Mouse (Mus musculus) CH12.LX (cell line): ENCODE results near the gene Erbb2. TPM values are rescaled to one million over a fixed set of nuclear protein-coding genes. Genes with fewer than 3 reads are reported as not detected.

ENCODE experiments used
- DNase-seq: peaks from one replicate; pipeline ENCODE4 v3.0.0-alpha.2; 2013; ENCODE audit errors: extremely low read depth
- H3K27ac ChIP-seq: 2 replicates; pipeline ENCODE4 v1.5.1; 2012; ENCODE audit warnings: low read depth, mild to moderate bottlenecking, control low read depth, moderate library complexity; ENCODE audit not compliant: insufficient read depth
- H3K27me3 ChIP-seq: replicated peaks from 2 replicates; pipeline ENCODE3; 2012; ENCODE audit warnings: inconsistent platforms
- H3K36me3 ChIP-seq, 2 experiments: replicated peaks in 1 of 2; 2 replicates each; pipeline versions ENCODE3 to v1.6.1; 2012; ENCODE audit warnings: inconsistent platforms in 1 of 2, low read length in 1 of 2, mild to moderate bottlenecking in 1 of 2, mixed read lengths in 1 of 2, moderate library complexity in 1 of 2; ENCODE audit not compliant: control insufficient read depth in 1 of 2, insufficient read depth in 1 of 2
- H3K4me1 ChIP-seq, 2 experiments: 2 replicates each; pipeline ENCODE4 v1.6.1; 2012; ENCODE audit warnings: inconsistent platforms in 1 of 2, moderate library complexity in 1 of 2; ENCODE audit not compliant: insufficient read depth in 2 of 2, control insufficient read depth in 1 of 2
- H3K4me2 ChIP-seq: 2 replicates; pipeline ENCODE4 v1.6.1; 2012; ENCODE audit warnings: low read depth, mild to moderate bottlenecking, control low read depth; ENCODE audit not compliant: poor library complexity, insufficient read depth, severe bottlenecking
- H3K4me3 ChIP-seq, 3 experiments: fragments of 150-350 bp in 1 of 3; sonication (generic) in 1 of 3; replicated peaks in 1 of 3; 2 replicates each; pipeline versions ENCODE3 to v1.5.1; 2011 to 2012; ENCODE audit warnings: low read depth in 2 of 3, low read length in 2 of 3, mild to moderate bottlenecking in 2 of 3, moderate library complexity in 2 of 3, control low read depth in 1 of 3, improper control_type of control experiment in 1 of 3, inconsistent platforms in 1 of 3, mixed read lengths in 1 of 3; ENCODE audit not compliant: poor library complexity in 1 of 3
- H3K79me2 ChIP-seq: replicated peaks from 2 replicates; pipeline ENCODE4 v1.6.1; 2012; ENCODE audit warnings: mild to moderate bottlenecking, moderate library complexity; ENCODE audit not compliant: control insufficient read depth, poor library complexity, insufficient read depth, severe bottlenecking; ENCODE audit errors: extremely low read depth
- H3K9ac ChIP-seq: 2 replicates; pipeline ENCODE4 v1.6.1; 2012; ENCODE audit warnings: low read depth, mild to moderate bottlenecking, control low read depth, moderate library complexity; ENCODE audit not compliant: insufficient read depth
- H3K9me3 ChIP-seq: replicated peaks from 2 replicates; pipeline ENCODE3; 2012; ENCODE audit warnings: low read length, inconsistent platforms, mixed read lengths
- BHLHE40 ChIP-seq: IDR thresholded peaks from 2 replicates; pipeline ENCODE4 v1.6.1; 2011; ENCODE audit warnings: mild to moderate bottlenecking, low read depth, low read length, improper control_type of control experiment
- CHD1 ChIP-seq: IDR thresholded peaks from 2 replicates; pipeline ENCODE4 v1.6.1; 2012; ENCODE audit warnings: low read depth, low read length, improper control_type of control experiment, inconsistent platforms
- CHD2 ChIP-seq: IDR thresholded peaks from 2 replicates; pipeline ENCODE4 v1.6.1; 2011; ENCODE audit warnings: low read length, improper control_type of control experiment
- CTCF ChIP-seq, 2 experiments: IDR thresholded peaks in 1 of 2; conservative IDR thresholded peaks in 1 of 2; 2 replicates each; pipeline ENCODE4 v1.5.1; 2011 to 2012; ENCODE audit warnings: low read depth in 2 of 2, low read length in 2 of 2, improper control_type of control experiment in 1 of 2, inconsistent platforms in 1 of 2, mild to moderate bottlenecking in 1 of 2, moderate library complexity in 1 of 2
- E2F4 ChIP-seq: IDR thresholded peaks from 2 replicates; pipeline ENCODE4 v1.6.1; 2011; ENCODE audit warnings: low read depth, low read length, improper control_type of control experiment; ENCODE audit not compliant: insufficient replicate concordance
- ELF1 ChIP-seq: IDR thresholded peaks from 2 replicates; pipeline ENCODE4 v1.6.1; 2014; ENCODE audit warnings: low read depth, mild to moderate bottlenecking, inconsistent platforms, low read length, improper control_type of control experiment
- EP300 ChIP-seq: IDR thresholded peaks from 2 replicates; pipeline ENCODE4 v1.6.1; 2011; ENCODE audit warnings: low read length, improper control_type of control experiment
- ETS1 ChIP-seq: conservative IDR thresholded peaks from 2 replicates; pipeline ENCODE4 v1.6.1; 2012; ENCODE audit warnings: low read depth, mild to moderate bottlenecking, inconsistent platforms, low read length, improper control_type of control experiment, moderate library complexity
- GABPA ChIP-seq: IDR thresholded peaks from 2 replicates; pipeline ENCODE4 v1.6.1; 2012; ENCODE audit warnings: low read depth, low read length, improper control_type of control experiment, inconsistent platforms; ENCODE audit not compliant: insufficient replicate concordance
- HCFC1 ChIP-seq: IDR thresholded peaks from 2 replicates; pipeline ENCODE4 v1.6.1; 2012; ENCODE audit warnings: low read depth, mild to moderate bottlenecking, inconsistent platforms, low read length, improper control_type of control experiment
- IRF4 ChIP-seq: IDR thresholded peaks from 2 replicates; pipeline ENCODE4 v1.6.1; 2014; ENCODE audit warnings: low read depth, mild to moderate bottlenecking, inconsistent platforms, low read length, improper control_type of control experiment
- JUN ChIP-seq: IDR thresholded peaks from 2 replicates; pipeline ENCODE4 v1.6.1; 2011; ENCODE audit warnings: low read depth, mild to moderate bottlenecking, low read length, improper control_type of control experiment, moderate library complexity; ENCODE audit not compliant: insufficient read depth
- JUND ChIP-seq: conservative IDR thresholded peaks from 2 replicates; pipeline ENCODE4 v1.6.1; 2011; ENCODE audit warnings: low read depth, low read length, improper control_type of control experiment
- KAT2A ChIP-seq: IDR thresholded peaks from 2 replicates; pipeline ENCODE4 v1.6.1; 2012; ENCODE audit warnings: low read length, improper control_type of control experiment, inconsistent platforms; ENCODE audit not compliant: insufficient replicate concordance
- MAFK ChIP-seq: IDR thresholded peaks from 2 replicates; pipeline ENCODE4 v1.6.1; 2011; ENCODE audit warnings: low read length, improper control_type of control experiment; ENCODE audit not compliant: insufficient replicate concordance
- MAX ChIP-seq: IDR thresholded peaks from 2 replicates; pipeline ENCODE4 v1.6.1; 2011; ENCODE audit warnings: low read length, improper control_type of control experiment
- MAZ ChIP-seq: IDR thresholded peaks from 2 replicates; pipeline ENCODE4 v1.6.1; 2012; ENCODE audit warnings: low read depth, mild to moderate bottlenecking, inconsistent platforms, low read length, improper control_type of control experiment, moderate library complexity
- MEF2A ChIP-seq: IDR thresholded peaks from 2 replicates; pipeline ENCODE4 v1.6.1; 2014; ENCODE audit warnings: low read depth, mild to moderate bottlenecking, inconsistent platforms, low read length, improper control_type of control experiment, borderline replicate concordance
- MXI1 ChIP-seq: IDR thresholded peaks from 2 replicates; pipeline ENCODE4 v1.6.1; 2011; ENCODE audit warnings: mild to moderate bottlenecking, low read depth, low read length, improper control_type of control experiment
- MYC ChIP-seq: IDR thresholded peaks from 2 replicates; pipeline ENCODE4 v1.6.1; 2011; ENCODE audit warnings: low read depth, mild to moderate bottlenecking, improper control_type of control experiment, low read length
- NELFE ChIP-seq: IDR thresholded peaks from 2 replicates; pipeline ENCODE4 v1.6.1; 2011; ENCODE audit warnings: low read depth, low read length, improper control_type of control experiment
- NRF1 ChIP-seq: IDR thresholded peaks from 2 replicates; pipeline ENCODE4 v1.6.1; 2014; ENCODE audit warnings: low read depth, mild to moderate bottlenecking, inconsistent platforms, low read length, improper control_type of control experiment, moderate library complexity
- PAX5 ChIP-seq: IDR thresholded peaks from 2 replicates; pipeline ENCODE4 v1.6.1; 2012; ENCODE audit warnings: low read length, inconsistent platforms, mixed read lengths
- POLR2A ChIP-seq: IDR thresholded peaks from 2 replicates; pipeline ENCODE4 v1.6.1; 2011; ENCODE audit warnings: low read depth, mild to moderate bottlenecking, improper control_type of control experiment, low read length
- POLR2AphosphoS2 ChIP-seq: IDR thresholded peaks from 2 replicates; pipeline ENCODE4 v1.6.1; 2011; ENCODE audit warnings: low read depth, low read length, improper control_type of control experiment
- RAD21 ChIP-seq: IDR thresholded peaks from 2 replicates; pipeline ENCODE4 v1.6.1; 2011; ENCODE audit warnings: low read depth, mild to moderate bottlenecking, low read length, improper control_type of control experiment, moderate library complexity
- RCOR1 ChIP-seq: conservative IDR thresholded peaks from 2 replicates; pipeline ENCODE4 v1.6.1; 2012; ENCODE audit warnings: low read depth, mild to moderate bottlenecking, inconsistent platforms, low read length, improper control_type of control experiment
- SIN3A ChIP-seq: IDR thresholded peaks from 2 replicates; pipeline ENCODE4 v1.6.1; 2012; ENCODE audit warnings: low read length, improper control_type of control experiment, inconsistent platforms
- SMC3 ChIP-seq: IDR thresholded peaks from 2 replicates; pipeline ENCODE4 v1.6.1; 2011; ENCODE audit warnings: low read depth, low read length, improper control_type of control experiment
- TBP ChIP-seq: conservative IDR thresholded peaks from 2 replicates; pipeline ENCODE4 v1.6.1; 2011; ENCODE audit warnings: low read depth, low read length, improper control_type of control experiment
- TCF12 ChIP-seq: IDR thresholded peaks from 2 replicates; pipeline ENCODE4 v1.6.1; 2014; ENCODE audit warnings: low read depth, mild to moderate bottlenecking, inconsistent platforms, low read length, improper control_type of control experiment
- UBTF ChIP-seq: IDR thresholded peaks from 2 replicates; pipeline ENCODE4 v1.6.1; 2012; ENCODE audit warnings: low read depth, mild to moderate bottlenecking, inconsistent platforms, low read length, improper control_type of control experiment, moderate library complexity
- USF1 ChIP-seq: IDR thresholded peaks from 2 replicates; pipeline ENCODE4 v1.6.1; 2014; ENCODE audit warnings: low read depth, mild to moderate bottlenecking, inconsistent platforms, low read length, improper control_type of control experiment
- USF2 ChIP-seq: conservative IDR thresholded peaks from 2 replicates; pipeline ENCODE4 v1.6.1; 2011; ENCODE audit warnings: low read depth, low read length, improper control_type of control experiment
- ZC3H11A ChIP-seq: IDR thresholded peaks from 2 replicates; pipeline ENCODE4 v1.6.1; 2012; ENCODE audit warnings: low read depth, mild to moderate bottlenecking, inconsistent platforms, low read length, improper control_type of control experiment
- ZKSCAN1 ChIP-seq: IDR thresholded peaks from 2 replicates; pipeline ENCODE4 v1.6.1; 2012; ENCODE audit warnings: low read depth, inconsistent platforms, low read length, improper control_type of control experiment, borderline replicate concordance
- ZMIZ1 ChIP-seq: IDR thresholded peaks from 2 replicates; pipeline ENCODE4 v1.6.1; 2012; ENCODE audit warnings: low read depth, mild to moderate bottlenecking, inconsistent platforms, low read length, improper control_type of control experiment
- ZNF384 ChIP-seq: IDR thresholded peaks from 2 replicates; pipeline ENCODE4 v1.6.1; 2012; ENCODE audit warnings: low read depth, low read length, improper control_type of control experiment, inconsistent platforms
- dilution Hi-C: fragments of 300-500 bp; cut with MboI; formaldehyde crosslinking; loops from 2 replicates; pipeline ENCODE4 v1.14.3; 2020; ENCODE audit warnings: low sequenced_read_pairs; ENCODE audit not compliant: extremely low pct_unique_long_range_greater_than_20kb, extremely low pct_ligation_motif_present
- in situ Hi-C: fragments of 300-500 bp; cut with MboI; formaldehyde crosslinking; loops from 3 replicates; pipeline ENCODE4 v1.14.3; 2019; ENCODE audit warnings: low sequenced_read_pairs, low pct_ligation_motif_present, low pct_unique_long_range_greater_than_20kb, mixed read lengths
- polyA plus RNA-seq: library from polyadenylated mRNA; unstranded; fragments of >175 nt; gene quantifications from 2 replicates; pipeline ENCODE4 v1.2.1, GENCODE M21; 2012; ENCODE audit warnings: low read depth; ENCODE audit not compliant: insufficient read length
- total RNA-seq, 2 experiments: library from RNA; depleted of rRNA; stranded (reverse); fragments of 300-350 nt in 1 of 2; fragments of >200 nt in 1 of 2; gene quantifications; 2 replicates each; pipeline ENCODE4 v1.2.3; 2012 to 2014

Gene Erbb2
- total and polyA plus RNA-seq, 3 experiments: 0.06 to 0.17 TPM; not detected in 1

DNA sequence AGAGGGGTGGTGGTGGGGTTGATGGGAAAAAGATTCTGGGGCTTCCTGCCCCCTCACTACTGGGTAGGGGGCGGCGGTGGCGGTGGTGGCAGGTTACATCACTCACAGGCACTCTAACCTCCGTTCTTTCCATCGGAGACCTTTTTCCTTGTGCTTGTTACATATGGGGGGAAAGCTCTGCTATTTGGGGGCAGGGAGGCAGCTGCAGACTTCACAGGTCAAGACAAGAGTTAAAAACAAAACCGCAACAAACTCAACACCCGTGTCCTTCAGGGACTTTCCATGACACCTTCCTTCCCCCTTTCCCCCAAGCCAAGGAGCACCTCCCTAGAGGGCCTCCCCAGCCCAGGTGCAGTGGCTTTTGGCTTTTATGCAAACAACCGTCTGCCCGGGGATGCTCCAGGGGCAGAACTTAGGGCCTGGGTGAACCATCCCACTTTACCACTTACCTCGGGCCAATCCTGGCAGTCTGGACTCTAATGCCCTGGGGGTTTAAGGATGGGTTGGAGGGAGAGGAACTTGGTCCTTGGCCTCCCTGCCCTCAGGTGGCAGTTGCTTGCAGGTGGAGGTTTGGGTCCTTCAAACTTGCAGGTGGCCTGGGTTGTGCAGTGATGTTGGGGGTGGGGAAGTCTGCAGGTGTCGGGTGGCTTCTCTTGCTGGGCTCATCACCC is 46.9 kb downstream of the Erbb2 start:
- peak overlapping the region in 2 of 3 experiments; percentile 56 to 67 for H3K4me3 ChIP-seq
- dilution Hi-C loops: no loop called here

GRCm38 (mm10) chr11:98459860-98460259 is 47.6 kb downstream of the Erbb2 start:
- no peak overlapping the region for H3K4me3 ChIP-seq
- H3K4me1 ChIP-seq: peaks cover 37 to 77% of the 10 kb centered on the region in 2 experiments
- dilution Hi-C loops: no loop called here
- peak overlapping the region; percentile 47 for H3K4me2 ChIP-seq
- in situ Hi-C loops: no loop called here
- peaks cover 5% of the 10 kb centered on the region for H3K9me3 ChIP-seq
- peak; percentile 64 for DNase-seq
- H3K27me3 ChIP-seq: no peaks in the 10 kb centered on the region
- H3K9ac ChIP-seq: peak overlapping the region; percentile 24; the same call in 1 of the 2 replicates
- H3K79me2 ChIP-seq: no peaks in the 10 kb centered on the region
- peaks cover 20 to 30% of the 10 kb centered on the region in 2 experiments for H3K36me3 ChIP-seq
- TF ChIP-seq NRF1 (0 out of 2 replicates have a peak, but pooled peaks have one; percentile 6), USF2 (no peak), MEF2A (0 out of 2 replicates have a peak, but pooled peaks have one; percentile 5)
- H3K27ac ChIP-seq: peak overlapping the region; percentile 90

More for the DNA sequence above, 46.9 kb downstream of the Erbb2 start:
- Histone ChIP-seq H3K36me3 (peaks cover 20 to 30% of the 10 kb centered on the region in 2 experiments), H3K79me2 (no peaks in the 10 kb centered on the region), H3K9ac (peak overlapping the region; percentile 93), H3K4me1 (peaks cover 35 to 71% of the 10 kb centered on the region in 2 experiments), H3K27ac (peak overlapping the region; percentile 98), H3K9me3 (peaks cover 5% of the 10 kb centered on the region), H3K4me2 (peak overlapping the region; percentile 79), H3K27me3 (no peaks in the 10 kb centered on the region)
- in situ Hi-C loops: no loop called here
- TF ChIP-seq UBTF (peak; percentile 89; the same call in 1 of the 2 replicates), ZKSCAN1 (no peak), MAFK (peak; percentile 95), BHLHE40 (peak; percentile 94), NELFE (peak; percentile 63), KAT2A (peak; percentile 85; the same call in 1 of the 2 replicates), SIN3A (peak; percentile 96), ZC3H11A (no peak; the same call in 1 of the 2 replicates), USF2 (no peak), TBP (peak; percentile 53; the same call in 1 of the 2 replicates), TCF12 (peak; percentile 100), RCOR1 (peak; percentile 99), E2F4 (peak; percentile 76; the same call in 1 of the 2 replicates), ETS1 (peak; percentile 98), EP300 (peak; percentile 100), POLR2AphosphoS2 (0 out of 2 replicates have a peak, but pooled peaks have one; percentile 36), SMC3 (peak; percentile 27), ZNF384 (peak; percentile 82), MYC (peak; percentile 92), JUN (peak; percentile 90), MEF2A (peak; percentile 98), RAD21 (peak; percentile 10), POLR2A (peak; percentile 25; the same call in 1 of the 2 replicates), ZMIZ1 (peak; percentile 81; the same call in 1 of the 2 replicates), GABPA (no peak; the same call in 1 of the 2 replicates), HCFC1 (no peak; the same call in none of the 2 replicates), MAZ (peak; percentile 99), CHD1 (no peak; the same call in none of the 2 replicates), MAX (peak; percentile 87), ELF1 (peak; percentile 64; the same call in 1 of the 2 replicates), IRF4 (peak; percentile 97), CHD2 (peak; percentile 97), JUND (peak; percentile 90), PAX5 (no peak), MXI1 (peak; percentile 67; the same call in 1 of the 2 replicates), USF1 (no peak), NRF1 (peak; percentile 62), CTCF (conservative IDR thresholded peaks at IDR 0.05 in 1 of 2, IDR thresholded peaks at IDR 0.05 in 1 of 2; ENCODE audit: low read depth in 2 of 2, low read length in 2 of 2) (0 out of 4 replicates have a peak, but pooled peaks of 1 of the 2 experiments have one; percentile 11)
- DNase-seq: peak; percentile 100
